8 mouse cellular contexts compared by ENCODE assay signal in the genomic region with DNA sequence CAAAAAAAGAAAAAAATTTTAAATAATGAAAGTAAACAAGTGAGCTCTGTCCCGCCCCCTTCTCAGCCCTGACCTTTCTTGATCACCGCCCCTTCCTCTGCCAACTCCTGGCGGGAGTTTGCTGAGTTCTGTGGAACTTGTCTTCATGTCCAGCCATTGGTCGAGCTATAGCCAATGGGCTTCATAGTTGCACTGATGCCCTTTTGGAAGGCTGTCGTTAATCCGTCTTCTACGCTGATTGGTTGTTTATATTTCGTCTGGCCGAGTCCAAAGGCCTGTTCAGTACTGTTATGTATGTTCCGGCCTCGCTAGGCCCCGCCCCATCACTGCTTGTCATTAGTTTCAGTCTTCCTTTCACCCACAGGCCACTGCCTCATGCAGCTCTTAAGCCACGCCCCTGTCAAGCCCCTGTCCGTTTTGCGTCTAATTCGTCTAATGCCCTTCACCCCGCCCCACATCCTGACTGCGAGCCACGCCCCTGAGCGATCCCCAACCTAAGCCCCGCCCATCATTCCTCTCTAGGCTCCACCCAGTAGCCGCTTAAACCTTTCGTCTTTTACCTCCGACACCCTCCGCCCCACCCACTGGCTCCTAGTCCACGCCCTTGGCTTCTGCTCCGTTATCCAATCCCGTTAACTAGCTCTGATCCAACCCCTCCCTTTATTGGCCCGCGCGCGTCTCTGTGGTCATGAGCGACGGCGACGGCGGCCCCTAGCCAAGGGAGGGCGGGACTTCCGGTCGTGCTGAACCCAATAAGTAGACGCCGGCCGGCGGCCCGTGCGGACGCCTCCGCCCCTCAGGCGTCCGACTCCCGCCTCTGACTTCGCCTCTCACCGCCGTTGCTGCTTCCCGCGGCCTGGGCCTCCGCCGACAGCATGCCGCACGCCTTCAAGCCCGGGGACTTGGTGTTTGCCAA. TPM values are rescaled to one million over a fixed set of nuclear protein-coding genes. Genes with fewer than 3 reads are reported as not detected.
DNase-seq lines count a peak whose midpoint lies in the region; ATAC-seq lines count a peak whose summit lies in the region.

TSS of gene Hdgfl2 (plus strand) at position 755 of the 916 bp plus-strand sequence.

- peak within 1 kb of the TSS; percentile 99 for H3K4me2 ChIP-seq in hindbrain, embryonic 12.5 days (replicated peaks)

- peak; percentile 100 for DNase-seq in NIH3T3 (ENCODE audit: low read depth)
- peak; percentile 100 for DNase-seq in cerebellum, postnatal 10 days
- peak; percentile 99 to 100 for DNase-seq in frontal cortex, postnatal 10 days (ENCODE audit: low spot score in 2 of 2)
- peak; percentile 99 to 100 for DNase-seq in layer of hippocampus, postnatal 14 days (ENCODE audit: low spot score in 2 of 2)
- peak; percentile 100 for DNase-seq in lung, postnatal 14 days
- DNase-seq in retina, adult 2 months (ENCODE audit: low read depth, low spot score), result peak; percentile 100
- DNase-seq in thymus, postnatal 36 days, result peak; percentile 99 to 100

- H3K4me3 ChIP-seq in hindbrain, embryonic 12.5 days, result peak within 1 kb of the TSS; percentile 84

- H3K36me3 ChIP-seq in hindbrain, embryonic 12.5 days, result peaks cover 15% of the 10 kb centered on the region

- peaks cover 37% of the 10 kb centered on the region for H3K4me1 ChIP-seq in hindbrain, embryonic 12.5 days

- peak within 1 kb of the TSS; percentile 85 for H3K9ac ChIP-seq in hindbrain, embryonic 12.5 days

- peak within 1 kb of the TSS; percentile 78 for H3K27ac ChIP-seq in hindbrain, embryonic 12.5 days

- peak; percentile 93 for ATAC-seq in hindbrain, embryonic 12.5 days (ENCODE audit: low FRiP score)

- no peaks in the 10 kb centered on the region for H3K9me3 ChIP-seq in hindbrain, embryonic 12.5 days (replicated peaks)

- WGBS in hindbrain, embryonic 12.5 days, result under 1% methylated on average over 59 of the region's 61 CpGs

- H3K27me3 ChIP-seq in hindbrain, embryonic 12.5 days, result no peaks in the 10 kb centered on the region

RNA-seq across cellular contexts. Expression of gene Hdgfl2, which starts in this region (rescaled TPM):
- 167 and 177 TPM in 2 replicates for polyA plus RNA-seq in hindbrain, embryonic 12.5 days (2016; fragmentation: Nextera tagmentation; extraction: Ambion mirVana)
- 100 to 1,000 TPM; 104 to 115 TPM for total RNA-seq in layer of hippocampus, postnatal 14 days (2021)

Comparison
In these comparisons a context has a peak if more than half of its experiments do, and no peak if none do; other contexts are left out.
1. Peak in every context shown above with its lines: DNase-seq, ATAC-seq, H3K4me3 ChIP-seq and H3K27ac ChIP-seq.